Mouse (Mus musculus): Measurements from ENCODE around the gene Ephb2. TPM values are rescaled to one million over a fixed set of nuclear protein-coding genes. Genes with fewer than 3 reads are reported as not detected.

Gene Ephb2
- polyA plus RNA-seq, 1 experiment from 2014 or later = 24.3 TPM

GRCm38 (mm10) chr4:136720025-136720424 lies 115.8 kb downstream of the Ephb2 start:
- ATAC-seq (ENCODE audit: low FRiP score, low read depth) = no peak
- Histone ChIP-seq H3K36me3 (no peaks in the 10 kb centered on the region), H3K4me2 (no peak overlapping the region), H3K4me3 (no peak overlapping the region), H3K27me3 (no peaks in the 10 kb centered on the region), H3K9me3 (no peaks in the 10 kb centered on the region), H3K27ac (replicated peaks) (no peak overlapping the region), H3K9ac (no peak overlapping the region), H3K4me1 (replicated peaks) (peaks cover 30% of the 10 kb centered on the region)
- 87% methylated on average over 9 of the region's 9 CpGs for whole genome bisulfite sequencing

DNA sequence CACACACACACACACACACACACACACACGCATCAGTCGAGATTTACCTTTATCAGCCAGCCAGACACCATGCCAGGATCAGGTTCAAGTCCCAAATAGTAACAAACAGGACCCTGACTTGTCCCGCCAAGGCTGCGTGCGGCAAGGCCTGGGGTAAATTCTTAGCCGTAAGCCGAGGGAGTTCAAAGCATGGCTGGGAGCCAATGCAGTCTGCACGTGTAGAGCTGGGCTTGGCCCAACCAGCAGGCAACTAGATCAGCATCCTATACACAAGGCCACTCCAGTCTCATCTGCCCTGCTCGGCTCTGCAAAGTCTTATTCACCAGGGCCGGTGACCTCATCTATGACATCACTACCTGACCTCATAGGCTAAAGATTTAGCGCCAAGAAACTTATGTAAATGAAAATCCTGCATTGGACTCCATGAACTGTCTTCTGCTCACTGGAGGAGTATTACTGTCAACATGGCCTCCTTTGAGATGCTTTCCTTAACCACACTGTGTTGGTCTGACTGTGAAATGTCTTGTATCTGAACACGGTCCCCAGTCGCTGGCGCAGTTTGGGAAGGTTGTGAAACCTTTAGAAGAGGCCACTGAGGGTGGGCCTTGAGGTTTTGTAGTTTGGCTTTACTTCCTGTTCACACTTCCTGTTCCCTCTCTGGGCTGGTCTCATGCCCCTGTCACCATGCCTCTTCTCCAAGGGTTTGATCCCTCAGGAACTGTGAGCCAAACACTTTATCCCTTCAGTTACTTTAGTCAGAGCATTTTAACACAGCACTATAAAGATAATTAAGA lies 117.4 kb downstream of the Ephb2 start:
- no peak overlapping the region for H3K9ac ChIP-seq
- ATAC-seq (ENCODE audit: low FRiP score, low read depth) = no peak
- WGBS = 86% methylated on average over 14 of the region's 14 CpGs
- no peaks in the 10 kb centered on the region for H3K27me3 ChIP-seq
- H3K4me2 ChIP-seq = no peak overlapping the region
- peaks cover 24% of the 10 kb centered on the region for H3K4me1 ChIP-seq (replicated peaks)
- no peak overlapping the region for H3K4me3 ChIP-seq
- no peak overlapping the region for H3K27ac ChIP-seq (replicated peaks)
- H3K36me3 ChIP-seq = no peaks in the 10 kb centered on the region
- no peaks in the 10 kb centered on the region for H3K9me3 ChIP-seq

DNA sequence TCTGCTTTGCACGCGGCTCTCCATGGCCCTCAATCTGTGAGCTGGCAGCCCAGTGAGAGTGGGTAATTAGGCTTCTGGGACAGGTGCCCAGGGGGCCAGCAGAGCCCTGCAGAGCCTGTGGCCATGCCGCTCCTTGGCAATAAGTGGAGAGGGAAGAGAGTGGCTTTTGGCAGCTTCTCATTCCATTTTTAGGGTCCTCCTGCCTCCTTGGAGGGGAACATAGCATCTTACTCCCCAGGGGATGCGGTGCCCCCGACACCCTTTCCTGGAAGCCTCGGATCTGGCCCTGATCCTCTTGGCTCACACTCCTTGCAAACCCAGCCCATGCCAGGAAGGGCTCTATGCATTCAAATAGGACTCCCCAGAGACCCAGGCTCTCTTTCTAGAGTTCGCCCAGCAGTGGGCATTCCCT lies 119.2 kb downstream of the Ephb2 start:
- ATAC-seq (ENCODE audit: low FRiP score, low read depth) = peak; percentile 79
- Histone ChIP-seq H3K9ac (no peak overlapping the region), H3K4me2 (no peak overlapping the region), H3K4me3 (no peak overlapping the region), H3K36me3 (no peaks in the 10 kb centered on the region), H3K27ac (replicated peaks) (0 out of 2 replicates have a peak overlapping the region, but pooled peaks have one; percentile 42), H3K27me3 (no peaks in the 10 kb centered on the region), H3K9me3 (no peaks in the 10 kb centered on the region), H3K4me1 (replicated peaks) (peaks cover 33% of the 10 kb centered on the region)
- WGBS = 37% methylated on average over 7 of the region's 7 CpGs

DNA sequence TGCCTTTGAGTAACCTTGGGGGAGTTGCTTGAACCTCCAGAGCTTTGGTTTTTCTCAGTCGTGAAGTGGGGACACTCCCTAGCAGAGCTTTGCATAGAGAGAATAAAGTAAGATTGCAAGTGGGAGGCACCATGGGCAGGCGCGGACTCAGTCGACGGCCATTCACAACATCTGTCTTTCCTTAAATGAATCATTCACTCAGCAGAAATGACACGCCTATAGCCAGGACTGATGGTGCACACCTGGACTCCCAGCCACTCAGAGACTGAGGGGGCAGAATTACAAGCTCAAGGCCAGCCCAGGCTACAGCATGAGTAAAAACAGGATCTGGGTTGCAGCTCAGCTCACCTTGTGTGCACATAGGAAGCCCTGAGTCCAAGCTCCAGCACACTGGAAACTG lies 121.3 kb downstream of the Ephb2 start:
- H3K4me2 ChIP-seq = no peak overlapping the region
- no peaks in the 10 kb centered on the region for H3K36me3 ChIP-seq
- H3K27me3 ChIP-seq = no peaks in the 10 kb centered on the region
- H3K9me3 ChIP-seq = no peaks in the 10 kb centered on the region
- peaks cover 28% of the 10 kb centered on the region for H3K4me1 ChIP-seq (replicated peaks)
- no peak overlapping the region for H3K4me3 ChIP-seq
- no peak overlapping the region for H3K9ac ChIP-seq
- WGBS = 74% methylated on average over 6 of the region's 6 CpGs
- no peak for ATAC-seq (ENCODE audit: low FRiP score, low read depth)
- no peak overlapping the region for H3K27ac ChIP-seq (replicated peaks)

DNA sequence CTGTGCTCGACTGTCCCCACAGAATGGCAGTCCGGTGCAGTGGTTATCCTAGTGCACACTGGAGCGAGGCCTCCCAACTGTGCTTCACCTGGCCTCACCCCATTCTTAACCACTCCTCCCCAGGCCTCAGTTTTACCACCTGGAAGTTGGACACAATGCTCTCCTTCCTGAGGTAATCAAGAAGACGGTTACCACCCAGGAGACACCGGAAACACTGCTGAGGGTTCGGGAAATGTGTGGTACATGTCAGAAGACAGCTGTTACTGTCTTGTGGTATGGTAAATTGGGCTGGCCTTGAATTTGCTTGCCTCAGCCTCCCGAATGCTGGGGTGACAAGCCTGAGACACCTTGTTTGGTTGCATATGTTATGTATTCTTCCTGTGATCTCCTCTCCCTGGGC lies 121.9 kb downstream of the Ephb2 start:
- Histone ChIP-seq H3K4me2 (no peak overlapping the region), H3K9me3 (no peaks in the 10 kb centered on the region), H3K27ac (replicated peaks) (no peak overlapping the region), H3K27me3 (no peaks in the 10 kb centered on the region), H3K36me3 (no peaks in the 10 kb centered on the region), H3K4me3 (no peak overlapping the region), H3K4me1 (replicated peaks) (peaks cover 33% of the 10 kb centered on the region), H3K9ac (no peak overlapping the region)
- ATAC-seq (ENCODE audit: low FRiP score, low read depth) = no peak
- WGBS = 87% methylated on average over 7 of the region's 7 CpGs

DNA sequence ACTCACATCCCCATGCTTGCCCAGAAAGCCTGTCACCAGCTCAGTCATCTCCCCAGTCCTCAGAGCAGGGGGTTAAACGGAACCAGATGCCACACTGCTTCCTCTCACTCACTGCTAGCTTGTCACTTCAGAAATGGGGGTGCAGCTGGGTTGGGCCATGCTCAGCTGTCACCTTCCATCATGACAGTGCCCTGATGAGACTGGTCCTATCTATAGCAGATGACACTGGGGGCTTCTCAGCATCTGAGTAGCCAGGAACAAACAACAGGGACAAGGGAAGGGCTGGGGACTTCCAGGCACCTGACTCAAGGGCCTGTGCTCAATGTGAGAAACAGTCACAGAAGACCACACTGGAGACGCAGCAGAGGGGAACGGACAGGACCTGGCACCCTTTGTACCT lies 122.4 kb downstream of the Ephb2 start:
- H3K36me3 ChIP-seq = no peaks in the 10 kb centered on the region
- H3K9ac ChIP-seq = no peak overlapping the region
- WGBS = 76% methylated on average over 3 of the region's 3 CpGs
- no peak overlapping the region for H3K4me3 ChIP-seq
- H3K27me3 ChIP-seq = no peaks in the 10 kb centered on the region
- no peaks in the 10 kb centered on the region for H3K9me3 ChIP-seq
- H3K4me1 ChIP-seq (replicated peaks) = peaks cover 38% of the 10 kb centered on the region
- H3K27ac ChIP-seq (replicated peaks) = no peak overlapping the region
- no peak overlapping the region for H3K4me2 ChIP-seq
- ATAC-seq (ENCODE audit: low FRiP score, low read depth) = no peak

DNA sequence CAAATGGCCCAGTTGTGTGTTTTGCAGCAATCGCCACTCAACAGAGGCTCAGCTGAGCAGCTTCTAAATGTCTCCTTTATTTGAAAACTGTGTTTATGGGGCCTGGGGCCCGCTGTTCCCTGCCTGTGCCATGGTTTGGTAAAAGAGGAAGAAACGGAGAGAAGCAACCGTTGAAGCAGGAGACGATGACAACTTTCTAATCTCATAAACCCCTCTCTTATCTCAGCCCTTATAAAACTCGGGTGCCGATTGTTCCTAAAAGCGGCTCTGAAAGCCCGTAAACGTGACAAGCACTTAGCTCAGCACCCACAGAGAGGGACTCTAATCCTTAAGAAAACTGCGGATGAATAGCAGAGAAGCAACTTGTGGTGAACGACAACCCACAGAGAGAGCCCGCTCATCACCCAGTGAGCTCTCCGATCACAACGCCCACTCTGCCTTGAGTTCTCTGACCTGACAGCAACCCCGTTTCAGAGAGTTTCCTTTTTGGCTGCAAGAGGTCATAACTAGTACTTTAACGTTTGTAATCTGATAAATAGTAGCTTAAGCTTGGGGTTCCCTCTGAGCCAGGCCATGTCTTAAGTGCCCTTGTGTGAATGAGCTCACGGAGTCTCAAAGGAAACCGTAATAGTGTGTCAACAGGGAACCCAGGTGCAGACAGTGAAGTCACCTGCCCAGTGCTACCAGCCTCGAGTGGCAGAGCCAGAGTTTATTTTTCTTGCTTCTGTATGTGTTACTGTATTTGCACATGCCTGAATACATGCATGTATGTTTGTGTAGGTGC lies 123.6 kb downstream of the Ephb2 start:
- H3K9ac ChIP-seq = no peak overlapping the region
- no peak overlapping the region for H3K4me2 ChIP-seq
- H3K9me3 ChIP-seq = no peaks in the 10 kb centered on the region
- 66% methylated on average over 20 of the region's 20 CpGs for WGBS
- no peak overlapping the region for H3K27ac ChIP-seq (replicated peaks)
- no peak for ATAC-seq (ENCODE audit: low FRiP score, low read depth)
- no peaks in the 10 kb centered on the region for H3K36me3 ChIP-seq
- H3K4me3 ChIP-seq = no peak overlapping the region
- no peaks in the 10 kb centered on the region for H3K27me3 ChIP-seq
- H3K4me1 ChIP-seq (replicated peaks) = peaks cover 36% of the 10 kb centered on the region

- H3K4me3 ChIP-seq = no peak overlapping the region
- H3K27ac ChIP-seq (replicated peaks) = no peak overlapping the region
- no peaks in the 10 kb centered on the region for H3K27me3 ChIP-seq
- no peaks in the 10 kb centered on the region for H3K9me3 ChIP-seq
- WGBS = 93% methylated on average over 9 of the region's 9 CpGs
- H3K4me2 ChIP-seq = no peak overlapping the region
- H3K9ac ChIP-seq = no peak overlapping the region
- no peaks in the 10 kb centered on the region for H3K36me3 ChIP-seq
- no peak for ATAC-seq (ENCODE audit: low FRiP score, low read depth)
- peaks cover 22% of the 10 kb centered on the region for H3K4me1 ChIP-seq (replicated peaks)
Observed at GRCm38 (mm10) chr4:136710345-136710744, 125.4 kb downstream of the Ephb2 start.

DNA sequence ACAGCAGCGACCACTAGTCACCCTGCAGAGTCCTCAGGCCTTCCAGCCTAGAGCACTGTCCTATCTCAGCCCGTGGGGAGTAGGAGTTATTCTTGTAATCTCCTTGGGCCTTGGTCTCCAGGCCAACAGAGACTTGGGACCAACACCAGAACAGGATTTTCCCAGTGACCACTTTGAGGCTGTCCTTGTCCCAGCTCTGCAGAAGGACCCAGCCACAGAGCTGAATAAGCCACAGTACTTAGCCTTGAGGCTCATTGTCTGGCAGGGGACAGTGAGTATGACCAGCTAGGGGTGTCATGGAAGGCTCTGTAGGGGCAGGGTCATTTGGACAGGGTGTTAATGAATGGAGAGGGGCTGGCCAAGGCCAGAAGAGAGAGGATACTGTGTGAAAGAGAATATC lies 126.8 kb downstream of the Ephb2 start:
- H3K4me1 ChIP-seq (replicated peaks) = peaks cover 34% of the 10 kb centered on the region
- no peak overlapping the region for H3K4me2 ChIP-seq
- 72% methylated on average over 2 of the region's 2 CpGs for WGBS
- no peaks in the 10 kb centered on the region for H3K36me3 ChIP-seq
- peak overlapping the region; percentile 10; the same call in 1 of the 2 replicates for H3K27ac ChIP-seq (replicated peaks)
- H3K4me3 ChIP-seq = no peak overlapping the region
- H3K27me3 ChIP-seq = no peaks in the 10 kb centered on the region
- no peak for ATAC-seq (ENCODE audit: low FRiP score, low read depth)
- H3K9me3 ChIP-seq = no peaks in the 10 kb centered on the region
- peak overlapping the region; percentile 6; the same call in 1 of the 2 replicates for H3K9ac ChIP-seq

DNA sequence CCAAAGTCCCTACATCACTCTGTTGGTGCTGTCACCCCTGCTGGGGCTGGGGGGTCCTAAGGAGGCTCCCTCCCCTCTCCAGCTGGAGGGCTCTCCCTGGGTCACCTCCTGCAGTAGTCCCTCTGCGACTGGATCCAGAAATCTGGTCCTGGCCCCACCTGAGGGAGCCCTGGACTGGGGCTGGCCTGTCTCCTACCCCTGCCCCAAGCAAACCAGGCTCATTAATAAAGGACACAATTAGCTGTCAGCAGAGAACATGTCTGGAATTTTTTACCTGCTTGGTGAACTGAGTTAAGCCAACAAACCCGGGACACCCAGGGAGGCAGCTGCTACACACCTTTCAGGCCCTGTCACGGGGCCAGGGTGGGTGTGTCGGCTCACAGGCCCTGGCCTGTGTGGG lies 129.1 kb downstream of the Ephb2 start:
- Histone ChIP-seq H3K36me3 (no peaks in the 10 kb centered on the region), H3K9ac (no peak overlapping the region), H3K27me3 (no peaks in the 10 kb centered on the region), H3K4me1 (replicated peaks) (peaks cover 42% of the 10 kb centered on the region), H3K9me3 (no peaks in the 10 kb centered on the region), H3K4me3 (no peak overlapping the region), H3K27ac (replicated peaks) (no peak overlapping the region), H3K4me2 (no peak overlapping the region)
- WGBS = 67% methylated on average over 4 of the region's 4 CpGs
- 0 out of 2 replicates have a peak, but pooled peaks have one; percentile 32 for ATAC-seq (ENCODE audit: low FRiP score, low read depth)

- H3K27ac ChIP-seq (replicated peaks) = no peak overlapping the region
- no peaks in the 10 kb centered on the region for H3K27me3 ChIP-seq
- H3K4me1 ChIP-seq (replicated peaks) = peaks cover 47% of the 10 kb centered on the region
- ATAC-seq (ENCODE audit: low FRiP score, low read depth) = no peak
- H3K36me3 ChIP-seq = no peaks in the 10 kb centered on the region
- H3K4me2 ChIP-seq = no peak overlapping the region
- WGBS = 75% methylated on average over 5 of the region's 5 CpGs
- H3K9me3 ChIP-seq = no peaks in the 10 kb centered on the region
- H3K9ac ChIP-seq = no peak overlapping the region
- no peak overlapping the region for H3K4me3 ChIP-seq
Observed at GRCm38 (mm10) chr4:136705091-136705490, 130.7 kb downstream of the Ephb2 start.

- ATAC-seq (ENCODE audit: low FRiP score, low read depth) = no peak
- Histone ChIP-seq H3K9me3 (no peaks in the 10 kb centered on the region), H3K9ac (no peak overlapping the region), H3K27me3 (no peaks in the 10 kb centered on the region), H3K36me3 (no peaks in the 10 kb centered on the region), H3K27ac (replicated peaks) (no peak overlapping the region), H3K4me1 (replicated peaks) (peaks cover 49% of the 10 kb centered on the region), H3K4me3 (no peak overlapping the region), H3K4me2 (no peak overlapping the region)
- 33% methylated on average over 3 of the region's 3 CpGs for WGBS
Observed at GRCm38 (mm10) chr4:136704551-136704950, 131.2 kb downstream of the Ephb2 start.
